Mouse (Mus musculus): Measurements from ENCODE around the gene Wfikkn2. TPM values are rescaled to one million over a fixed set of nuclear protein-coding genes. Genes with fewer than 3 reads are reported as not detected.

The Wfikkn2 gene
- total and polyA plus RNA-seq, 3 experiments = 0.04 to 0.11 (median 0.08) TPM

- no peak overlapping the region for H3K4me2 ChIP-seq (ENCODE audit: insufficient read depth, low read depth, poor library complexity, severe bottlenecking)
- peaks cover 40% of the 10 kb centered on the region for H3K79me2 ChIP-seq (replicated peaks; ENCODE audit: control insufficient read depth, extremely low read depth, insufficient read depth, poor library complexity, severe bottlenecking)
- no peaks in the 10 kb centered on the region for H3K27me3 ChIP-seq (replicated peaks)
- TF ChIP-seq CHD1 (IDR thresholded peaks at IDR 0.05; ENCODE audit: low read depth, low read length) (no peak), ETS1 (conservative IDR thresholded peaks at IDR 0.05; ENCODE audit: low read depth, low read length) (no peak), E2F4 (IDR thresholded peaks at IDR 0.05; ENCODE audit: insufficient replicate concordance, low read depth, low read length) (no peak), UBTF (IDR thresholded peaks at IDR 0.05; ENCODE audit: low read depth, low read length) (no peak), MAFK (IDR thresholded peaks at IDR 0.05; ENCODE audit: insufficient replicate concordance, low read length) (no peak), MAZ (IDR thresholded peaks at IDR 0.05; ENCODE audit: low read depth, low read length) (no peak), MEF2A (IDR thresholded peaks at IDR 0.05; ENCODE audit: borderline replicate concordance, low read depth, low read length) (no peak), NRF1 (IDR thresholded peaks at IDR 0.05; ENCODE audit: low read depth, low read length) (no peak), TBP (conservative IDR thresholded peaks at IDR 0.05; ENCODE audit: low read depth, low read length) (no peak), ZC3H11A (IDR thresholded peaks at IDR 0.05; ENCODE audit: low read depth, low read length) (no peak), SIN3A (IDR thresholded peaks at IDR 0.05; ENCODE audit: low read length) (no peak), RCOR1 (conservative IDR thresholded peaks at IDR 0.05; ENCODE audit: low read depth, low read length) (no peak), SMC3 (IDR thresholded peaks at IDR 0.05; ENCODE audit: low read depth, low read length) (no peak), HCFC1 (IDR thresholded peaks at IDR 0.05; ENCODE audit: low read depth, low read length) (no peak), POLR2A (IDR thresholded peaks at IDR 0.05; ENCODE audit: low read depth, low read length) (no peak; the same call in 1 of the 2 replicates), POLR2AphosphoS2 (IDR thresholded peaks at IDR 0.05; ENCODE audit: low read depth, low read length) (no peak), ZMIZ1 (IDR thresholded peaks at IDR 0.05; ENCODE audit: low read depth, low read length) (no peak), KAT2A (IDR thresholded peaks at IDR 0.05; ENCODE audit: insufficient replicate concordance, low read length) (no peak), MXI1 (IDR thresholded peaks at IDR 0.05; ENCODE audit: low read depth, low read length) (no peak)
- no peak for DNase-seq (ENCODE audit: extremely low read depth)
- H3K4me1 ChIP-seq (ENCODE audit: control insufficient read depth in 1 of 2, insufficient read depth in 2 of 2) = no peaks in the 10 kb centered on the region
- H3K4me3 ChIP-seq (replicated peaks in 1 of 3; ENCODE audit: low read depth in 2 of 3, low read length in 2 of 3, poor library complexity in 1 of 3) = no peak overlapping the region
- H3K27ac ChIP-seq (ENCODE audit: insufficient read depth, low read depth) = no peak overlapping the region
- in situ Hi-C loops (cut with MboI; ENCODE audit: low pct_ligation_motif_present, low pct_unique_long_range_greater_than_20kb, low sequenced_read_pairs) = no loop called here
- H3K9ac ChIP-seq (ENCODE audit: insufficient read depth, low read depth) = no peak overlapping the region
- peaks cover 77 to 98% of the 10 kb centered on the region in 2 experiments for H3K36me3 ChIP-seq (replicated peaks in 1 of 2; ENCODE audit: control insufficient read depth in 1 of 2, insufficient read depth in 1 of 2, low read length in 1 of 2)
- H3K9me3 ChIP-seq (replicated peaks; ENCODE audit: low read length) = no peaks in the 10 kb centered on the region
- dilution Hi-C loops (cut with MboI; ENCODE audit: extremely low pct_ligation_motif_present, extremely low pct_unique_long_range_greater_than_20kb, low sequenced_read_pairs) = no loop called here
Measured at GRCm38 (mm10) chr11:94294996-94295845, 49.4 kb upstream of the Wfikkn2 start.

Data from CH12.LX (cell line).